Mouse (Mus musculus): Measurements from ENCODE around the gene Ablim1. TPM values are rescaled to one million over a fixed set of nuclear protein-coding genes. Genes with fewer than 3 reads are reported as not detected.

The Ablim1 gene
- polyA plus RNA-seq, 1 experiment from 2014 or later, result 30.2 TPM

GRCm38 (mm10) chr19:57252692-57253448 is 61.8 kb downstream of the Ablim1 start:
- no peaks in the 10 kb centered on the region for H3K9me3 ChIP-seq (ENCODE audit: control insufficient read depth, low read length)
- ATAC-seq (replicated peaks; ENCODE audit: low FRiP score, low TSS enrichment, low read depth), result no peak
- H3K27ac ChIP-seq (ENCODE audit: low read depth), result no peak overlapping the region
- H3K9ac ChIP-seq (ENCODE audit: low read length), result no peak overlapping the region
- H3K4me2 ChIP-seq (ENCODE audit: low read length), result no peak overlapping the region
- no peak overlapping the region for H3K4me3 ChIP-seq (ENCODE audit: low read depth, low read length)
- H3K36me3 ChIP-seq (ENCODE audit: control insufficient read depth, insufficient read depth, low read length), result no peaks in the 10 kb centered on the region
- no peak for DNase-seq (ENCODE audit: low spot score)
- no peaks in the 10 kb centered on the region for H3K27me3 ChIP-seq (replicated peaks; ENCODE audit: control insufficient read depth, insufficient read depth, low read length)
- WGBS, result 49% methylated on average over 9 of the region's 9 CpGs
- H3K4me1 ChIP-seq (replicated peaks; ENCODE audit: control insufficient read depth, insufficient read depth, low read length), result no peaks in the 10 kb centered on the region

GRCm38 (mm10) chr19:57248781-57249180 is 65.9 kb downstream of the Ablim1 start:
- no peaks in the 10 kb centered on the region for H3K36me3 ChIP-seq (ENCODE audit: control insufficient read depth, insufficient read depth, low read length)
- no peak overlapping the region for H3K4me2 ChIP-seq (ENCODE audit: low read length)
- no peak overlapping the region for H3K9ac ChIP-seq (ENCODE audit: low read length)
- H3K9me3 ChIP-seq (ENCODE audit: control insufficient read depth, low read length), result no peaks in the 10 kb centered on the region
- no peak for ATAC-seq (replicated peaks; ENCODE audit: low FRiP score, low TSS enrichment, low read depth)
- H3K4me3 ChIP-seq (ENCODE audit: low read depth, low read length), result no peak overlapping the region
- no peaks in the 10 kb centered on the region for H3K27me3 ChIP-seq (replicated peaks; ENCODE audit: control insufficient read depth, insufficient read depth, low read length)
- DNase-seq (ENCODE audit: low spot score), result no peak
- WGBS, result 80% methylated on average over 5 of the region's 5 CpGs
- H3K4me1 ChIP-seq (replicated peaks; ENCODE audit: control insufficient read depth, insufficient read depth, low read length), result no peaks in the 10 kb centered on the region
- no peak overlapping the region for H3K27ac ChIP-seq (ENCODE audit: low read depth)

GRCm38 (mm10) chr19:57247221-57247620 is 67.5 kb downstream of the Ablim1 start:
- Histone ChIP-seq H3K4me3 (ENCODE audit: low read depth, low read length) (no peak overlapping the region), H3K27me3 (replicated peaks; ENCODE audit: control insufficient read depth, insufficient read depth, low read length) (no peaks in the 10 kb centered on the region), H3K4me1 (replicated peaks; ENCODE audit: control insufficient read depth, insufficient read depth, low read length) (no peaks in the 10 kb centered on the region), H3K9ac (ENCODE audit: low read length) (no peak overlapping the region), H3K9me3 (ENCODE audit: control insufficient read depth, low read length) (no peaks in the 10 kb centered on the region), H3K36me3 (ENCODE audit: control insufficient read depth, insufficient read depth, low read length) (no peaks in the 10 kb centered on the region), H3K27ac (ENCODE audit: low read depth) (no peak overlapping the region), H3K4me2 (ENCODE audit: low read length) (no peak overlapping the region)
- ATAC-seq (replicated peaks; ENCODE audit: low FRiP score, low TSS enrichment, low read depth) (no peak), DNase-seq (ENCODE audit: low spot score) (no peak)
- 58% methylated on average over 8 of the region's 8 CpGs for WGBS

- no peak overlapping the region for H3K27ac ChIP-seq (ENCODE audit: low read depth)
- no peak overlapping the region for H3K4me2 ChIP-seq (ENCODE audit: low read length)
- no peaks in the 10 kb centered on the region for H3K36me3 ChIP-seq (ENCODE audit: control insufficient read depth, insufficient read depth, low read length)
- no peak overlapping the region for H3K4me3 ChIP-seq (ENCODE audit: low read depth, low read length)
- no peak for ATAC-seq (replicated peaks; ENCODE audit: low FRiP score, low TSS enrichment, low read depth)
- WGBS, result 53% methylated on average over 7 of the region's 7 CpGs
- no peaks in the 10 kb centered on the region for H3K27me3 ChIP-seq (replicated peaks; ENCODE audit: control insufficient read depth, insufficient read depth, low read length)
- no peak for DNase-seq (ENCODE audit: low spot score)
- H3K9me3 ChIP-seq (ENCODE audit: control insufficient read depth, low read length), result no peaks in the 10 kb centered on the region
- no peak overlapping the region for H3K9ac ChIP-seq (ENCODE audit: low read length)
- no peaks in the 10 kb centered on the region for H3K4me1 ChIP-seq (replicated peaks; ENCODE audit: control insufficient read depth, insufficient read depth, low read length)
Observed at GRCm38 (mm10) chr19:57244281-57244680, 70.4 kb downstream of the Ablim1 start.

DNA sequence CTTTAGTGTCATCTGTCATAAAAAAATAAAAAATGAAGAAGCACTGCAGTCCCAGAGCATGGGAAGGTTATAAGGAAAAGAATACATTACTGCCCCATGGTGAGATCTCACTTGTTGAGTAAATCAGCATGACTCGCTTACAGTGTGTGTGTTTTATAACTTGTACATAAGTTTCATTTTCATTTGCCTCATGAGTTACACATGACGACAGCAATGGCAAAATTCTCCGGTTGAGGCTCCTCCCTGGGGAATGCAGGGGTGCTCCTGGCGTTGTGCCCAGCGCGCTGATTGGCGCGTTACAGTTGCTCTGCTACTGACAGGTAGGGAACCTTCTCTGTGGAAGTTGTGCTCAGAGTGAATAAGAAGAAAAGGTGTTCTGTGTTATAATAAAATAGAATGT is 71.1 kb downstream of the Ablim1 start:
- DNase-seq (ENCODE audit: low spot score), result no peak
- Histone ChIP-seq H3K27ac (ENCODE audit: low read depth) (no peak overlapping the region), H3K9me3 (ENCODE audit: control insufficient read depth, low read length) (no peaks in the 10 kb centered on the region), H3K4me3 (ENCODE audit: low read depth, low read length) (no peak overlapping the region), H3K4me1 (replicated peaks; ENCODE audit: control insufficient read depth, insufficient read depth, low read length) (no peaks in the 10 kb centered on the region; the same call in 1 of the 2 replicates), H3K9ac (ENCODE audit: low read length) (no peak overlapping the region), H3K4me2 (ENCODE audit: low read length) (no peak overlapping the region), H3K27me3 (replicated peaks; ENCODE audit: control insufficient read depth, insufficient read depth, low read length) (no peaks in the 10 kb centered on the region), H3K36me3 (ENCODE audit: control insufficient read depth, insufficient read depth, low read length) (no peaks in the 10 kb centered on the region)
- WGBS, result 74% methylated on average over 8 of the region's 8 CpGs
- no peak for ATAC-seq (replicated peaks; ENCODE audit: low FRiP score, low TSS enrichment, low read depth)

DNA sequence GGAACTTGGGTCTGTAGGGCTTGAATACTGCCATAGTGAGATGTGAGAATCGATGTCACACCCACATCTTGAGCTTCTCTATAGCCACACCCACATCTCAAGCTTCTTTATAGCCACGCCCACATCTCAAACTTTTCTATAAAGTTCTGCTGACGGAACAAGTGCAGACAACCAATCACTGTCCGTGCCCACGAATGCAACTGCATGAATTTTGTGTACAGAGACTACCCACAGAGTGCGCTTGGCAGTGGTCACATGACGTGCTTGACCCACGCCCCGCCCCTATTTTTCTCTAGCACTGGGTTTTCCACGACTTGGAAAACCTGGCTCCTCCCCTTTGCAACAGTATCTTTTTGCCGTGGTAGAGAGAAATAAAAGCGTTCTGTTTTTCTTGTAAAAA is 71.5 kb downstream of the Ablim1 start:
- Histone ChIP-seq H3K9ac (ENCODE audit: low read length) (no peak overlapping the region), H3K4me1 (replicated peaks; ENCODE audit: control insufficient read depth, insufficient read depth, low read length) (no peaks in the 10 kb centered on the region; the same call in 1 of the 2 replicates), H3K27ac (ENCODE audit: low read depth) (no peak overlapping the region), H3K9me3 (ENCODE audit: control insufficient read depth, low read length) (no peaks in the 10 kb centered on the region), H3K36me3 (ENCODE audit: control insufficient read depth, insufficient read depth, low read length) (no peaks in the 10 kb centered on the region), H3K4me2 (ENCODE audit: low read length) (no peak overlapping the region), H3K27me3 (replicated peaks; ENCODE audit: control insufficient read depth, insufficient read depth, low read length) (no peaks in the 10 kb centered on the region), H3K4me3 (ENCODE audit: low read depth, low read length) (no peak overlapping the region)
- WGBS, result 77% methylated on average over 12 of the region's 12 CpGs
- DNase-seq (ENCODE audit: low spot score), result no peak
- ATAC-seq (replicated peaks; ENCODE audit: low FRiP score, low TSS enrichment, low read depth), result no peak

GRCm38 (mm10) chr19:57241363-57242192 is 73.1 kb downstream of the Ablim1 start:
- 37% methylated on average over 10 of the region's 10 CpGs for WGBS
- Histone ChIP-seq H3K27ac (ENCODE audit: low read depth) (no peak overlapping the region), H3K4me3 (ENCODE audit: low read depth, low read length) (no peak overlapping the region), H3K9me3 (ENCODE audit: control insufficient read depth, low read length) (no peaks in the 10 kb centered on the region), H3K27me3 (replicated peaks; ENCODE audit: control insufficient read depth, insufficient read depth, low read length) (no peaks in the 10 kb centered on the region), H3K4me1 (replicated peaks; ENCODE audit: control insufficient read depth, insufficient read depth, low read length) (no peaks in the 10 kb centered on the region; the same call in 1 of the 2 replicates), H3K36me3 (ENCODE audit: control insufficient read depth, insufficient read depth, low read length) (no peaks in the 10 kb centered on the region), H3K9ac (ENCODE audit: low read length) (no peak overlapping the region), H3K4me2 (ENCODE audit: low read length) (no peak overlapping the region)
- DNase-seq (ENCODE audit: low spot score), result no peak
- no peak for ATAC-seq (replicated peaks; ENCODE audit: low FRiP score, low TSS enrichment, low read depth)

DNA sequence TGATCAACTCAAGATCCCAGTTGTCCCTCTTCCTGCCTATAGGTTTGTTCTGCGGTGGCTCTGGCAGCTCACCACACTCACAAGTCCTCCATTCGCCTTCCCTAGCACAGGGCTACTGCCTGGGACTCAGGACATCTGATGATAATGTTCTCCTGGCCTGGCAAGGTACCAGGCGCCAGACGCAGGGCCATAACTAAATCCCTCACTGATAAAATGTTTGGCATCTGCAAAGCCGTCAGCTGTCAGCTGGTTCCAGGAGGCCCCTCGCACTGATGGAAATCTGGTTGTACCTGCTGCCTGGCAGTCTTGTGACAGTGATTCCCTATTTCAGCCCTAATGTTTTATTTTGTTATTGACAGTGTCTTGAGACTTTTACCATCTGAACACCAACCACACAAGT is 74.5 kb downstream of the Ablim1 start:
- DNase-seq (ENCODE audit: low spot score) (no peak), ATAC-seq (replicated peaks; ENCODE audit: low FRiP score, low TSS enrichment, low read depth) (no peak)
- no peak overlapping the region for H3K4me2 ChIP-seq (ENCODE audit: low read length)
- no peaks in the 10 kb centered on the region for H3K9me3 ChIP-seq (ENCODE audit: control insufficient read depth, low read length)
- no peaks in the 10 kb centered on the region for H3K36me3 ChIP-seq (ENCODE audit: control insufficient read depth, insufficient read depth, low read length)
- no peaks in the 10 kb centered on the region; the same call in 1 of the 2 replicates for H3K4me1 ChIP-seq (replicated peaks; ENCODE audit: control insufficient read depth, insufficient read depth, low read length)
- H3K4me3 ChIP-seq (ENCODE audit: low read depth, low read length), result no peak overlapping the region
- H3K9ac ChIP-seq (ENCODE audit: low read length), result no peak overlapping the region
- H3K27me3 ChIP-seq (replicated peaks; ENCODE audit: control insufficient read depth, insufficient read depth, low read length), result no peaks in the 10 kb centered on the region
- H3K27ac ChIP-seq (ENCODE audit: low read depth), result no peak overlapping the region
- WGBS, result 69% methylated on average over 6 of the region's 6 CpGs
